Mouse (Mus musculus): ENCODE results near the gene Gm27021.

Gm27021 gene

GRCm38 (mm10) chr8:120685591-120685990 is 17.7 kb upstream of the Gm27021 start:
- DNase-seq = no peak

GRCm38 (mm10) chr8:120685097-120685496 is 17.2 kb upstream of the Gm27021 start:
- no peak for DNase-seq

- no peak for DNase-seq
These were observed 16.2 kb upstream of the Gm27021 start for GRCm38 (mm10) chr8:120684082-120684481.

- peak; percentile 76 to 88 for DNase-seq
These were observed 15.7 kb upstream of the Gm27021 start for GRCm38 (mm10) chr8:120683602-120684001.

- DNase-seq = no peak
These were observed 13.2 kb upstream of the Gm27021 start for GRCm38 (mm10) chr8:120681113-120681512.

GRCm38 (mm10) chr8:120680405-120680804 is 12.5 kb upstream of the Gm27021 start:
- peak; percentile 43 to 70 for DNase-seq

- no peak for DNase-seq
These were observed 11.9 kb upstream of the Gm27021 start for GRCm38 (mm10) chr8:120679629-120680387.

- peak; percentile 63 to 85 for DNase-seq
These were observed 10.6 kb upstream of the Gm27021 start for GRCm38 (mm10) chr8:120678447-120678846.

- DNase-seq = no peak
These were observed 7.8 kb upstream of the Gm27021 start for GRCm38 (mm10) chr8:120675718-120676117.

- no peak for DNase-seq
These were observed 5.4 kb upstream of the Gm27021 start for GRCm38 (mm10) chr8:120673298-120673697.

GRCm38 (mm10) chr8:120672626-120673229 is 4.8 kb upstream of the Gm27021 start:
- no peak for DNase-seq

- no peak for DNase-seq
These were observed 3.9 kb upstream of the Gm27021 start for GRCm38 (mm10) chr8:120671775-120672174.

GRCm38 (mm10) chr8:120668374-120668905 is 561 bp upstream of the Gm27021 start, which contains the start of gene Emc8:
TSS of gene Emc8 (minus strand) at chr8:120668573.
- DNase-seq = peak in 1 of 2 experiments; percentile 25

- no peak for DNase-seq
These were observed 940 bp downstream of the Gm27021 start for GRCm38 (mm10) chr8:120666807-120667470.

GRCm38 (mm10) chr8:120665726-120666455 is 2.0 kb downstream of the Gm27021 start:
- no peak for DNase-seq

GRCm38 (mm10) chr8:120664566-120664965 is 3.3 kb downstream of the Gm27021 start:
- DNase-seq = no peak

- no peak for DNase-seq
These were observed 10.5 kb downstream of the Gm27021 start for GRCm38 (mm10) chr8:120657415-120657814.

GRCm38 (mm10) chr8:120656322-120657052 is 11.4 kb downstream of the Gm27021 start:
- DNase-seq = no peak

- no peak for DNase-seq
These were observed 20.3 kb downstream of the Gm27021 start, which contains the start of gene 1190005I06Rik for GRCm38 (mm10) chr8:120647532-120647931. TSS of gene 1190005I06Rik (minus strand) at chr8:120647632.

- no peak for DNase-seq
These were observed 23.2 kb downstream of the Gm27021 start for GRCm38 (mm10) chr8:120644663-120645062.

GRCm38 (mm10) chr8:120642031-120642662 is 25.7 kb downstream of the Gm27021 start:
- DNase-seq = no peak
